Mouse (Mus musculus) embryonic fibroblast, embryonic 13.5 days (primary cell): ENCODE results near the gene Snph. TPM values are rescaled to one million over a fixed set of nuclear protein-coding genes. Genes with fewer than 3 reads are reported as not detected.
"Not testable (repeated sequence)": the region's sequence is repeated elsewhere in the genome, so short reads cannot be mapped to it uniquely, and the experiment has no call there.

Experiments used
- H3K27ac ChIP-seq: 2 replicates; pipeline ENCODE4 v1.5.1; 2012; ENCODE audit warnings: low read length, control low read depth, inconsistent platforms; ENCODE audit not compliant: insufficient read depth
- H3K4me1 ChIP-seq: 2 replicates; pipeline ENCODE4 v1.6.1; 2011; ENCODE audit warnings: low read length; ENCODE audit not compliant: control insufficient read depth, insufficient read depth
- H3K4me3 ChIP-seq: 2 replicates; pipeline ENCODE4 v1.5.1; 2011; ENCODE audit warnings: mild to moderate bottlenecking, control low read depth, low read length; ENCODE audit not compliant: insufficient read depth
- CTCF ChIP-seq: IDR thresholded peaks from 2 replicates; pipeline ENCODE4 v1.5.1; 2011; ENCODE audit warnings: mild to moderate bottlenecking, control low read depth, low read length, moderate library complexity, borderline replicate concordance; ENCODE audit not compliant: insufficient read depth
- POLR2A ChIP-seq: IDR thresholded peaks from 2 replicates; pipeline ENCODE4 v1.6.1; 2011; ENCODE audit warnings: low read depth, mild to moderate bottlenecking, control low read depth, low read length, moderate library complexity
- polyA plus RNA-seq: library from polyadenylated mRNA; stranded (reverse); fragments of >200 nt; gene quantifications from 2 replicates; pipeline ENCODE4 v1.2.4, GENCODE M21; 2011; ENCODE audit warnings: low read depth; ENCODE audit not compliant: missing spikeins, insufficient read length

The Snph gene
- polyA plus RNA-seq, 1 experiment, result 0.44 TPM

- no peak overlapping the region for H3K27ac ChIP-seq
- no peaks in the 10 kb centered on the region for H3K4me1 ChIP-seq
- H3K4me3 ChIP-seq, result peak overlapping the region; percentile 37
- TF ChIP-seq POLR2A (no peak), CTCF (no peak)
These were observed 811 bp downstream of the Snph start for GRCm38 (mm10) chr2:151631406-151632158.

- Histone ChIP-seq H3K4me3 (no peak overlapping the region), H3K4me1 (no peaks in the 10 kb centered on the region), H3K27ac (no peak overlapping the region)
- TF ChIP-seq CTCF, result no peak
These were observed 3.1 kb downstream of the Snph start for GRCm38 (mm10) chr2:151629310-151629709.

GRCm38 (mm10) chr2:151628011-151628410 lies 4.4 kb downstream of the Snph start:
- H3K27ac ChIP-seq, result no peak overlapping the region
- TF ChIP-seq CTCF (no peak), POLR2A (no peak)
- H3K4me3 ChIP-seq, result no peak overlapping the region
- no peaks in the 10 kb centered on the region for H3K4me1 ChIP-seq

GRCm38 (mm10) chr2:151626296-151626695 lies 6.1 kb downstream of the Snph start:
- Histone ChIP-seq H3K4me1 (no peaks in the 10 kb centered on the region), H3K4me3 (no peak overlapping the region), H3K27ac (no peak overlapping the region)
- TF ChIP-seq CTCF (no peak), POLR2A (no peak)

GRCm38 (mm10) chr2:151623776-151624175 lies 8.6 kb downstream of the Snph start:
- Histone ChIP-seq H3K27ac (no peak overlapping the region), H3K4me3 (no peak overlapping the region), H3K4me1 (no peaks in the 10 kb centered on the region)
- TF ChIP-seq CTCF, result no peak
- TF ChIP-seq POLR2A, result no peak

GRCm38 (mm10) chr2:151616551-151617329 lies 15.7 kb downstream of the Snph start:
- H3K27ac ChIP-seq, result no peak overlapping the region
- TF ChIP-seq CTCF, result no peak
- no peak for TF ChIP-seq POLR2A
- H3K4me1 ChIP-seq, result no peaks in the 10 kb centered on the region
- no peak overlapping the region for H3K4me3 ChIP-seq

- H3K4me3 ChIP-seq, H3K4me1 ChIP-seq, H3K27ac ChIP-seq: not testable (repeated sequence)
These were observed 16.6 kb downstream of the Snph start for GRCm38 (mm10) chr2:151615779-151616178.

GRCm38 (mm10) chr2:151609974-151610373 lies 22.4 kb downstream of the Snph start:
- Histone ChIP-seq H3K27ac (no peak overlapping the region), H3K4me3 (no peak overlapping the region), H3K4me1 (no peaks in the 10 kb centered on the region)
- TF ChIP-seq POLR2A (no peak), CTCF (no peak)

- Histone ChIP-seq H3K4me1 (no peaks in the 10 kb centered on the region), H3K4me3 (no peak overlapping the region), H3K27ac (no peak overlapping the region)
- no peak for TF ChIP-seq CTCF
- no peak for TF ChIP-seq POLR2A
These were observed 24.0 kb downstream of the Snph start for GRCm38 (mm10) chr2:151608435-151608834.

GRCm38 (mm10) chr2:151605437-151605987 lies 26.9 kb downstream of the Snph start:
- Histone ChIP-seq H3K4me1 (no peaks in the 10 kb centered on the region), H3K27ac (no peak overlapping the region), H3K4me3 (no peak overlapping the region)
- TF ChIP-seq POLR2A (no peak), CTCF (no peak)
